Mouse (Mus musculus): ENCODE results near the gene Fbxl13. TPM values are rescaled to one million over a fixed set of nuclear protein-coding genes. Genes with fewer than 3 reads are reported as not detected.
"Not testable (repeated sequence)": the region's sequence is repeated elsewhere in the genome, so short reads cannot be mapped to it uniquely, and the experiment has no call there.

Gene Fbxl13
- polyA plus RNA-seq, 1 experiment from 2014 or later: 0.44 TPM

DNA sequence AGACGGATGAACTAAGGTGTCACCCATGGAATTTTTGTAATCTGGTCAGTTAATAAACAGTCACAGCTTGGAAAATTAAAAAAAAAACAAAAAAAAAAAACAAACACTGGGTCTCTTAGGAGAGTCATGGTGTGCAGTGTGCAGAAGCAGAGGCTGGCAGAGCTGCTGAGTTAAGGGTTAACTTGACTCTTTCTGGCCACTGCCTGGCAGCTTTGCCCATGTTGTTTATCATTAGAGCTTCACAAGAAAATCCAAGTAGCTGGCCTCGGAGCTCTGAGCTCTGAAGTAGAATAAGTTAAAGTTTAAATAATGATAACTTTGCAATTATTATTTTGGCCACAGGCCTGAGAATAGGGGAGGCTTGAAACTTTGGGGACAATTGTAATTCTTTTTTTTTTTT is 45.9 kb downstream of the Fbxl13 start:
- H3K27me3 ChIP-seq; H3K36me3 ChIP-seq; ATAC-seq (ENCODE audit: low FRiP score); H3K9ac ChIP-seq; H3K27ac ChIP-seq; H3K4me3 ChIP-seq; H3K4me1 ChIP-seq; H3K9me3 ChIP-seq (replicated peaks); H3K4me2 ChIP-seq (replicated peaks): not testable (repeated sequence)
- 85% methylated on average over 2 of the region's 2 CpGs for WGBS

DNA sequence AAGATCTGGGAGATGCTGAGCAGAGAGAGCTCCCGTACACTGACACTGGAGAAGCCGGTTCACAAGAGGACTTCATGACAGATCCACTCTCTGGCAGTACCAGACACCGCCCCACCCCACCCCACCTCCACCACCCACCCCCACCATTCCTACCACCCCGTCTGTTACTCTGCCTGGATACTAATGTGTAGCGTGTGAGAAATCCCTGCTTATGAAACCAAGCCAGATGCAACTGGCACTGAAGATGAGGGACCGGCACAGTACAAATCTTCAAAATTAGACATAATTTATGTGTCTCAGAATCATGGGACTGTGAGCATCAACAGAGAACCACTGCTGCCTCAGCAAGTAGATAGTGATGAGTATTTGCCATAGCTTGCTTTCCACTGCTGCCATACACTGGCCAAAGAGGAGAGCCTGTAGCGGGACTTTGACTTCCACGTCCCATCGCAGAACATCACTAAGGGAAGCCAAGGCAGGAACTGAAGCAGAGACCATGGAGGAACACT is 52.2 kb downstream of the Fbxl13 start:
- H3K9ac ChIP-seq: no peak overlapping the region
- no peak overlapping the region for H3K27ac ChIP-seq
- H3K4me3 ChIP-seq: no peak overlapping the region
- H3K9me3 ChIP-seq (replicated peaks): no peaks in the 10 kb centered on the region
- no peak for ATAC-seq (ENCODE audit: low FRiP score)
- H3K4me1 ChIP-seq: no peaks in the 10 kb centered on the region
- H3K27me3 ChIP-seq: no peaks in the 10 kb centered on the region
- no peaks in the 10 kb centered on the region for H3K36me3 ChIP-seq
- no peak overlapping the region for H3K4me2 ChIP-seq (replicated peaks)
- WGBS: 95% methylated on average over 9 of the region's 9 CpGs

DNA sequence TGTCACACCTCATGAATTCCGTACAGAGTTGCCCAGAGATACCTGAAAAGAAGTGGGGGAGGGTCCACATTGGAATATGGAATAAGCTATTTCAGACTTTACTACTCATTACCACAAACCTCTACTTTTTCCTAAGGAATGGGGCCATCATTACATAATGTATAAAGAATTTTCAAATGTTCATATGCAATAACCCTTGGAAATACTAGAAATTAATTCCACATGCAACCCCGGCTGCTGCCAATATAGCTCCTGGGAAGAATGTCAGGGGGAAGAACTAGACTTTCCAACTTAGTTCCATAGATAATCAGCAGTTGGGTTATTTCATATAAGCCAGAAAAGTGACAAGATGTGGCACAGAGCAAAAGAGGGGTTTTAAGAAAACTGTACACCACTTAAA is 53.3 kb downstream of the Fbxl13 start:
- no peaks in the 10 kb centered on the region for H3K4me1 ChIP-seq
- no peak overlapping the region for H3K27ac ChIP-seq
- no peak overlapping the region for H3K9ac ChIP-seq
- H3K4me2 ChIP-seq (replicated peaks): no peak overlapping the region
- no peak for ATAC-seq (ENCODE audit: low FRiP score)
- 89% methylated on average over 2 of the region's 2 CpGs for WGBS
- no peaks in the 10 kb centered on the region for H3K36me3 ChIP-seq
- H3K9me3 ChIP-seq (replicated peaks): no peaks in the 10 kb centered on the region
- no peak overlapping the region for H3K4me3 ChIP-seq
- no peaks in the 10 kb centered on the region for H3K27me3 ChIP-seq

DNA sequence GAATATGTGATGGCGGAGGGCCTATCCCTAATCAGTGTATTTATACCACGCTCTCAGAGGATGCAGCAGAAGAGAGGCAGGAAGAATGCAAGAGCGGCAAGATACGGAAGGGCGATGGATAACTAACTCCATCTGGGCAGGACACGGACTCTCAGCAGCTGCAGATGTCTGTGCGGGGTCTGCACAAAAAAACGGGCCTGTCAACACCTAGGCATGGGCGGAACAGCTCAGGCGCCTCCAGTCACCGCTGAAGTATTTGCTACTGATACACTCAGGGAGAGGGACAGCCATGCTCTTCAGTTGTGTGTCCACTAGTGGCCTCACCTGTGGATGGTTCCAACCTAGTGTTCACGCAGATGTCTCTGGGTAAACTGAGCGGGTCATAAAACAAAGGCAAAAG is 57.2 kb downstream of the Fbxl13 start:
- Histone ChIP-seq H3K9ac (no peak overlapping the region), H3K4me2 (replicated peaks) (no peak overlapping the region), H3K36me3 (no peaks in the 10 kb centered on the region), H3K4me1 (no peaks in the 10 kb centered on the region), H3K4me3 (no peak overlapping the region), H3K27me3 (no peaks in the 10 kb centered on the region), H3K9me3 (replicated peaks) (no peaks in the 10 kb centered on the region), H3K27ac (no peak overlapping the region)
- 84% methylated on average over 13 of the region's 13 CpGs for WGBS
- no peak for ATAC-seq (ENCODE audit: low FRiP score)

DNA sequence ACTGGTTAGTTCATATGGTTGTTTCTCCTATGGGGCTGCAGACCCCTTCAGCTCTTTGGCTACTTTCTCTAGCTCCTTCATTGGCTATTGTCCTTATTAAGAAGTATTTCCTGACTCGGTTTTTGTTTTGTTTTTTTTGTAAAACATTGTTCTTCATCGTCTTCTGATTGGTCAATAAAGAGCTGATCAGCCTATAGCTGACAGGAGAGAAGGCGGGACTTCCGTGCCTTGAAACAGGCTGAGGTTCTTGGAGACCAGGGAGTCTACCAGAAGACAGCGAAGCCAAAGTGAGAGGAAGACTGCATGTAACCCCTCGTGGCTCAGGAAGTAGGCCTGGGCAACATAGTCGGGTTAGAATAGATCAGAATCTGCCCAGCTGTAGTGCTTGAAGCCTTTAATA is 57.8 kb downstream of the Fbxl13 start:
- Histone ChIP-seq H3K4me2 (replicated peaks) (no peak overlapping the region), H3K36me3 (no peaks in the 10 kb centered on the region), H3K4me1 (no peaks in the 10 kb centered on the region), H3K9ac (no peak overlapping the region), H3K4me3 (no peak overlapping the region), H3K27me3 (no peaks in the 10 kb centered on the region), H3K27ac (no peak overlapping the region), H3K9me3 (replicated peaks) (no peaks in the 10 kb centered on the region)
- WGBS: 77% methylated on average over 7 of the region's 7 CpGs
- ATAC-seq (ENCODE audit: low FRiP score): no peak

DNA sequence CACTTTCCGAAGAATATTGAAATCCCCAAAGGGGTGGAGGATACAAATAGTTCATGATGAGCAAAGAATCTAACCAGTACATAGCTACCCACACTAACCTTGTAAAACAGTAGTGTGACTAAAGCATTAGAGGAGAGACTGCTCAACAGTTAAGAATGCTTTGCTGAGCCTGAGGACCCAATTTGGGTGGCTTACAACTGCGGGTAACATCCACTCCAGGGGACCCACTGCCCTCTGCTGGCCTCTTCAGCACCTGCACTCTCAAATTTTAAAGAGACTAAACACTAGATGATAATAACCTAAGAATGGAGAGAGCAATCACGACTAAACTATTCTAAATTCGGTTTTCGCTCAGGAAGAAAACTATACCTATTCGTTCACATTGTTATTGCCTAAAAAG is 58.7 kb downstream of the Fbxl13 start:
- Histone ChIP-seq H3K9me3 (replicated peaks) (no peaks in the 10 kb centered on the region), H3K9ac (no peak overlapping the region), H3K4me1 (no peaks in the 10 kb centered on the region), H3K4me3 (no peak overlapping the region), H3K36me3 (no peaks in the 10 kb centered on the region), H3K27me3 (no peaks in the 10 kb centered on the region), H3K27ac (no peak overlapping the region), H3K4me2 (replicated peaks) (no peak overlapping the region)
- ATAC-seq (ENCODE audit: low FRiP score): no peak
- WGBS: 51% methylated on average over 6 of the region's 6 CpGs

DNA sequence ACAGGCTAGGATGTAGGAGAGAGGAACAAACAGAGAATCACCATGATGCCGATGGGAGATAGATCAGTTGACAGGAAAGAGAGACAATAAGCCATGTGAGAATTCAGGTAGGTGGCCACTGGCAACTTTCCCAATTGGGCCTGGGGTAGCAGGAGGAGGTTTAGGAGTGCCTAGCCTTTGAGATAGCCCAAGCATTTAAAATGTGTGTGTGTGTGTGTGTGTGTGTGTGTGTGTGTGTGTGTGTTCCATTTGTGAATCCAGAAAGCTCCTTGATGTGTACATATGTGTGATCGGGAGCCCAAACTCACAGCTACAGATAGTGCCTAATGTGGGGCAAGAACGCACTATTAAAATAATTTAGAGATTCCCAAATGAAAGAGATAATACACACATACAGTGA is 67.3 kb downstream of the Fbxl13 start:
- Histone ChIP-seq H3K4me3 (no peak overlapping the region), H3K27ac (no peak overlapping the region), H3K4me2 (replicated peaks) (no peak overlapping the region), H3K27me3 (no peaks in the 10 kb centered on the region), H3K9ac (no peak overlapping the region), H3K9me3 (replicated peaks) (no peaks in the 10 kb centered on the region), H3K36me3 (no peaks in the 10 kb centered on the region), H3K4me1 (no peaks in the 10 kb centered on the region)
- ATAC-seq (ENCODE audit: low FRiP score): no peak
- WGBS: 93% methylated on average over 3 of the region's 3 CpGs

DNA sequence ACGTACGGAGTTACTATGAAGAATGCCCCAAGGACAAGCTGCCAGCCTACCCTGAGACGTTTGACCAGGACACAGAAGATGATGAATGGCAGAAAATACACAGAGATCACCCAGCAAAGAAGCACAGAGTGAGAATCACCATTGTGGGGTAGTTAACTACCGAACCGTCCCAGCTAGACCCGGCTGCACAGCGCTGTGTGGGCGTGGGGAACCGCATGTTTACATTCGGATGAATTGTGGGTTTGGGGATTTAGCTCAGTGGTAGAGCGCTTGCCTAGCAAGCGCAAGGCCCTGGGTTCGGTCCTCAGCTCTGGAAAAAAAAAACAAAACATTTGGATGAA is 70.3 kb downstream of the Fbxl13 start:
- H3K27me3 ChIP-seq: no peaks in the 10 kb centered on the region
- WGBS: 79% methylated on average over 13 of the region's 13 CpGs
- H3K27ac ChIP-seq: no peak overlapping the region
- no peak for ATAC-seq (ENCODE audit: low FRiP score)
- no peaks in the 10 kb centered on the region for H3K4me1 ChIP-seq
- no peak overlapping the region for H3K9ac ChIP-seq
- no peak overlapping the region for H3K4me2 ChIP-seq (replicated peaks)
- H3K36me3 ChIP-seq: no peaks in the 10 kb centered on the region
- no peaks in the 10 kb centered on the region for H3K9me3 ChIP-seq (replicated peaks)
- H3K4me3 ChIP-seq: no peak overlapping the region

DNA sequence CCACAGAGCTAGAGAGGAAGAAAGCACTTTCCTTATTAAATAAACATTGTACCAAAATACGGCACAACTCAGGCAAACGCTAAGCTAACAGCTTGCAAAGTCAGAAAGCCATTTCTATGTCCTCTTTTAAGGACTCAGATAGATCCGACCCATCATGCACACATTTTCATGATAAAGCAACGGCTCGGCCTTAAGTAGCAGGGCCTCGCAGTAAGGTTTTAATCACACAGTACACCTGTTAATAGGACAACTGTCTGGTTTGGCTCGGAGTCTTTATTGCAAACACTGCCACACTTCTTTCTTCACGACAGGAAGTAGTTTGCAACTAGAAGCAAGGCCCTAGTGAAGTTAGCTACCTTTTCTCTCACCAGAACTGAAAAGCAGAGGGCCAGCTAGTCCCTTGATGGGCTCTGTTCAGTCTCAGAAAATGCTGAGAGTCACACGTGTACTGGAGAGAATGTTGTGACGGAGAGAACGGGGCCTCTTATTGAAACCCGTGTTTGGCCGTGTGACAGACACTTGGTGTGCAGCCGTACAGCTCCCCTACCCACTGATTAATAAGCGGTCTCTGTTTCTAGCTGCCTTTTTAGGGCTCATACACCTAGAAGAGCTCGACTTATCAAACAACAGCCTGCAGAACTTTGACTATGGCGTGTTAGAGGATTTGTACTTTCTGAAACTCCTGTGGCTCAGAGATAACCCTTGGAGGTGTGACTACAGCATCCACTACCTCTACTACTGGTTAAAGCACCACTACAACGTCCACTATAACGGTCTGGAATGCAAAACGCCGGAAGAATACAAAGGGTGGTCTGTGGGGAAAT is 70.8 kb downstream of the Fbxl13 start:
- 80% methylated on average over 21 of the region's 21 CpGs for WGBS
- Histone ChIP-seq H3K27ac (no peak overlapping the region), H3K9ac (no peak overlapping the region), H3K4me2 (replicated peaks) (no peak overlapping the region), H3K4me1 (no peaks in the 10 kb centered on the region), H3K36me3 (no peaks in the 10 kb centered on the region), H3K4me3 (no peak overlapping the region), H3K27me3 (no peaks in the 10 kb centered on the region), H3K9me3 (replicated peaks) (no peaks in the 10 kb centered on the region)
- ATAC-seq (ENCODE audit: low FRiP score): no peak

DNA sequence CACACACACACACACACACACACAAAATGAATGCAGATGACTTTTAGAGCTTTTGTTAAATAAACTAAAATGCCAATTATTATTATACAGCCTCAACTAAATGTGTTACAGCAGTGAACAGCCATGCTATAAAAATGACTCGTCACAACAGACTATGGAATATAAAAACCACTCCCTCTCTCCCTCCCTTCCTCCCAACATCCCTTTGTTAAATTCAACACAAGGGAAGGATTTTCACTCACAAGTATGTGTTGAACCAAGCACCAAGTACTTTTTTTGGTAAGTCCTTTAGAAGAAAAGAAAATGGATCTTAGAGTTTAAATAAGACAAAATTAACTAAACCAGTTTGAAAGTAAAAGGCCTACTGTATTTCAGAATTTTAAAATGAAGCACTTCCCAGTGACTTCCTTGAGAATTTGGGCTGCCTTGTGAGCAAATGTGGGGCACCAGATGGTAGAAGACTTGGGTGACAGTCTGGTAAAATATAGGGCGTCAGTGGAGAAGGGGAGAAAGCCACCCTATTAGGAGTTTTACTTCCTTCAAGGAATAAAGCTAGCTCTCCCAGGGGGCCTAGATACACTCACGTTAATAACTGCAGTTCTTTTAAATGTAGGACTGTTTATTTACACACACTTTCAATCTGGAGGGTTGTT is 72.5 kb downstream of the Fbxl13 start:
- no peaks in the 10 kb centered on the region for H3K36me3 ChIP-seq
- H3K4me3 ChIP-seq: no peak overlapping the region
- no peaks in the 10 kb centered on the region for H3K27me3 ChIP-seq
- no peak overlapping the region for H3K4me2 ChIP-seq (replicated peaks)
- no peaks in the 10 kb centered on the region for H3K4me1 ChIP-seq
- no peak for ATAC-seq (ENCODE audit: low FRiP score)
- no peak overlapping the region for H3K9ac ChIP-seq
- no peak overlapping the region for H3K27ac ChIP-seq
- no peaks in the 10 kb centered on the region for H3K9me3 ChIP-seq (replicated peaks)
- 69% methylated on average over 3 of the region's 3 CpGs for WGBS

DNA sequence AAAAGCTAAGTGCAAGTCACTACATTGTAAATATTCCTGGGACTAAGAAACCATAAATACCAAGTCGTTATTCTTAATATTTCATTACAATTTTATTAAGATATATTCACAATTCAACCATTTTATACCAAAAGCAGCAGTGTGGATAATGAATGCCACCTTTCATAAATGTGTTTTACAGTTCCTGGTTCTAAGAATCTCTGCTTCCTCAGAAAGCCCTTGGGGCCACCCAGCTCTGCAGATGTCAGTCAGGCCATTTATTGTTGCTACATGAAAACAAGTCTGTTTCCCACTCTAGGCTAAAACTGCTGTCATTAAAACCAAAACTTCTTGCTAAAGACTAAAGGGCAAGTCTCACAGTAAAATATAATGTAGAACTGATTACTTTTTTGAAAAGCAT is 77.7 kb downstream of the Fbxl13 start:
- Histone ChIP-seq H3K9ac (no peak overlapping the region), H3K4me1 (no peaks in the 10 kb centered on the region), H3K27me3 (no peaks in the 10 kb centered on the region), H3K36me3 (no peaks in the 10 kb centered on the region), H3K9me3 (replicated peaks) (no peaks in the 10 kb centered on the region), H3K4me3 (no peak overlapping the region), H3K27ac (no peak overlapping the region), H3K4me2 (replicated peaks) (no peak overlapping the region)
- WGBS: 79% methylated on average over 1 of the region's 1 CpGs
- ATAC-seq (ENCODE audit: low FRiP score): no peak

DNA sequence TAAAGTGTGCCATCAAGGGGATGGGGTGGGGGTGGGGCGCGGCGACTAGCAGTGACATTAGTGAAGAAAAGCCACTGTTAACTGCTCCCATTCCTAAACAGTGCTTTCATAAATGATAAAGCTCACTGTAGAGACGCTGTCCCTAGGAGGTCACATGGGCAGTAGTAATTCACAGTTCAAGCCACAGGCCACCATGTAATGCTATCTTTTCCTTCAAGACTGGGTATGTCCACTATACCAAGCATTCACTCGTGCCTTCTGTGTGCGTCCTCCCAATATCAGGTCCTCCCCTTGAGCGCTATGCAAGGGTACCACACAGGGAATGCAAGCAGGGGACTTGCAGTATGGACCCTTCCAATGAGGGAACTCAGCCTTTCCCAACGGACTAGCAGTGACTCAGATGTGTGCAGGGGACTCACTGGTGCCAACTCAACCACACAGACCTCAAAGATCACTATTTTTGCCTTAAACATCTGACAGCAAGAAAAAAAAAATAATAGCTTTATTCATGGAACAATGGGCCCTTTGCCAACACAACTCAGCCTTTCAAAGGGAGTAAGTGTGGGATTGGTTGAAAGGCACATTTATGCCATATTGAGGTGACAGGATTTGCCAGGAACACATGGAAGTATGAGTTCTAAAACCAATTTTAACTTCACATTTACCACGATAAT is 79.9 kb downstream of the Fbxl13 start:
- Histone ChIP-seq H3K9ac (no peak overlapping the region), H3K36me3 (no peaks in the 10 kb centered on the region), H3K4me2 (replicated peaks) (no peak overlapping the region), H3K27ac (no peak overlapping the region), H3K4me1 (no peaks in the 10 kb centered on the region), H3K4me3 (no peak overlapping the region), H3K27me3 (no peaks in the 10 kb centered on the region), H3K9me3 (replicated peaks) (no peaks in the 10 kb centered on the region)
- ATAC-seq (ENCODE audit: low FRiP score): no peak
- 93% methylated on average over 9 of the region's 9 CpGs for WGBS

Measured in hindbrain, embryonic 12.5 days (tissue).